Comparison of ENCODE assay signal across 9 mouse cellular contexts in genomic region chr2:128284822-128285421, GRCm38 (mm10).
A peak's percentile ranks its signal among the peaks of the same experiment; 100 is the strongest.
DNase-seq lines count a peak whose midpoint lies in the region; ATAC-seq and TF ChIP-seq lines count a peak whose summit lies in the region.
"Had no signal": no experiment of that assay in that cellular context is flagged by ENCODE, and none has a peak within 500 bp of the region (broad histone marks: within the 10 kb centered on the region; RNA-seq: fewer than 3 reads in every experiment).

No protein-coding gene starts in this region.

- intact Hi-C loops in gastrocnemius, adult 2 months (cut with DNase I), result loop anchor here (5.0 kb wide), 1 partner anchor 107 kb away; no protein-coding TSS in a partner anchor
- intact Hi-C loops in left cerebral cortex, postnatal 10 days (cut with DNase I), result no loop called here

- peak; percentile 91 for DNase-seq in Patski (ENCODE audit: low read depth, low spot score)
- DNase-seq in gastrocnemius, adult 2 months, result peak; percentile 90
- DNase-seq in hindbrain, postnatal 0 days (ENCODE audit: low spot score), result peak; percentile 83
- DNase-seq in left cerebral cortex, postnatal 10 days (ENCODE audit: extremely low spot score in 1 of 2, low spot score in 2 of 2), result peak; percentile 36 to 89
- peak; percentile 72 for DNase-seq in midbrain, embryonic 14.5 days
- peak; percentile 70 for DNase-seq in urinary bladder, postnatal 14 days (ENCODE audit: low spot score)
- no peak for DNase-seq in embryo, embryonic 9.5 days (ENCODE audit: extremely low spot score)

- no peak overlapping the region for H3K9ac ChIP-seq in hindbrain, postnatal 0 days (replicated peaks; ENCODE audit: low read length)
- H3K9ac ChIP-seq in midbrain, embryonic 14.5 days (replicated peaks; ENCODE audit: low read length), result no peak overlapping the region

- H3K4me1 ChIP-seq in hindbrain, postnatal 0 days (ENCODE audit: insufficient read depth, low read length), result peaks cover 4% of the 10 kb centered on the region; the same call in 1 of the 2 replicates
- H3K4me1 ChIP-seq in midbrain, embryonic 14.5 days (ENCODE audit: control insufficient read depth, insufficient read depth, low read length), result peaks cover 19% of the 10 kb centered on the region

- H3K4me2 ChIP-seq in hindbrain, postnatal 0 days (ENCODE audit: low read depth, low read length), result no peak overlapping the region
- no peak overlapping the region for H3K4me2 ChIP-seq in midbrain, embryonic 14.5 days (ENCODE audit: low read length)

- in situ Hi-C loops in Patski (cut with MboI; ENCODE audit: low pct_unique_long_range_greater_than_20kb), result no loop called here

- H3K9me3 ChIP-seq in hindbrain, postnatal 0 days (ENCODE audit: low read length), result no peaks in the 10 kb centered on the region
- no peaks in the 10 kb centered on the region for H3K9me3 ChIP-seq in midbrain, embryonic 14.5 days (ENCODE audit: control insufficient read depth, low read length)

- no peaks in the 10 kb centered on the region for H3K36me3 ChIP-seq in hindbrain, postnatal 0 days (ENCODE audit: insufficient read depth, low read length)
- no peaks in the 10 kb centered on the region for H3K36me3 ChIP-seq in midbrain, embryonic 14.5 days (ENCODE audit: control insufficient read depth, insufficient read depth, low read length)

- no peak for TF ChIP-seq CTCF in Patski (IDR thresholded peaks at IDR 0.05)
- TF ChIP-seq CTCF in gastrocnemius, adult 2 months (IDR thresholded peaks at IDR 0.05), result no peak
- no peak for TF ChIP-seq CTCF in hindbrain, postnatal 0 days (IDR thresholded peaks at IDR 0.05; ENCODE audit: low read depth)

- H3K27ac ChIP-seq in gastrocnemius, adult 2 months, result no peak overlapping the region
- H3K27ac ChIP-seq in hindbrain, postnatal 0 days, result no peak overlapping the region
- no peak overlapping the region for H3K27ac ChIP-seq in midbrain, embryonic 14.5 days (replicated peaks; ENCODE audit: low read depth, low read length)
- H3K27ac ChIP-seq: macrophage had no signal

- no peaks in the 10 kb centered on the region for H3K27me3 ChIP-seq in Patski
- H3K27me3 ChIP-seq in hindbrain, postnatal 0 days (ENCODE audit: insufficient read depth, low read length), result no peaks in the 10 kb centered on the region
- peaks cover 7% of the 10 kb centered on the region; the same call in 1 of the 2 replicates for H3K27me3 ChIP-seq in midbrain, embryonic 14.5 days (ENCODE audit: control insufficient read depth, insufficient read depth, low read length)

- H3K4me3 ChIP-seq in gastrocnemius, adult 2 months, result no peak overlapping the region
- H3K4me3 ChIP-seq in hindbrain, postnatal 0 days (ENCODE audit: low read length), result no peak overlapping the region
- no peak overlapping the region for H3K4me3 ChIP-seq in midbrain, embryonic 14.5 days (replicated peaks; ENCODE audit: low read depth, low read length)

- POLR2A ChIA-PET in Patski (lab: Charles Lee), result no interaction called here

- WGBS in hindbrain, postnatal 0 days, result 40% methylated on average over 7 of the region's 7 CpGs
- WGBS in midbrain, embryonic 14.5 days, result 66% methylated on average over 7 of the region's 7 CpGs

- CTCF ChIA-PET in Patski (lab: Charles Lee), result interaction anchor here (1.4 to 1.5 kb wide), 2 partner anchors 37 to 288 kb away, joined by 4 read pairs; no protein-coding TSS in a partner anchor

- peak; percentile 70 for ATAC-seq in Patski
- ATAC-seq in cerebellum, adult (ENCODE audit: insufficient number of reproducible peaks, low FRiP score, low TSS enrichment), result peak; percentile 53; the same call in 1 of the 2 replicates
- peak; percentile 63 for ATAC-seq in hindbrain, postnatal 0 days
- 0 out of 2 replicates have a peak, but pooled peaks have one; percentile 31 for ATAC-seq in midbrain, embryonic 14.5 days (ENCODE audit: low FRiP score, low TSS enrichment)
